Mouse (Mus musculus): Measurements from ENCODE around the gene Duoxa1. TPM values are rescaled to one million over a fixed set of nuclear protein-coding genes. Genes with fewer than 3 reads are reported as not detected.

Duoxa1 gene
- polyA plus RNA-seq, 1 experiment from 2014 or later: not detected

- Histone ChIP-seq H3K9ac (no peak overlapping the region), H3K4me1 (replicated peaks) (peaks cover 17% of the 10 kb centered on the region), H3K4me3 (no peak overlapping the region), H3K27ac (no peak overlapping the region), H3K27me3 (peaks cover 97% of the 10 kb centered on the region), H3K4me2 (no peak overlapping the region), H3K9me3 (replicated peaks) (no peaks in the 10 kb centered on the region), H3K36me3 (no peaks in the 10 kb centered on the region)
- ATAC-seq (replicated peaks; ENCODE audit: insufficient number of reproducible peaks, insufficient read depth, low FRiP score, low read depth): no peak
- 84% methylated on average over 6 of the region's 6 CpGs for WGBS
Measured at GRCm38 (mm10) chr2:122304544-122304943, 9.0 kb downstream of the Duoxa1 start.

GRCm38 (mm10) chr2:122302574-122303241 is 10.8 kb downstream of the Duoxa1 start:
- no peaks in the 10 kb centered on the region for H3K9me3 ChIP-seq (replicated peaks)
- 12% methylated on average over 9 of the region's 9 CpGs for WGBS
- no peak overlapping the region for H3K27ac ChIP-seq
- no peak overlapping the region for H3K4me3 ChIP-seq
- H3K36me3 ChIP-seq: no peaks in the 10 kb centered on the region
- peaks cover 34% of the 10 kb centered on the region for H3K4me1 ChIP-seq (replicated peaks)
- H3K9ac ChIP-seq: no peak overlapping the region
- peaks cover 99% of the 10 kb centered on the region for H3K27me3 ChIP-seq
- H3K4me2 ChIP-seq: no peak overlapping the region
- no peak for ATAC-seq (replicated peaks; ENCODE audit: insufficient number of reproducible peaks, insufficient read depth, low FRiP score, low read depth)

DNA sequence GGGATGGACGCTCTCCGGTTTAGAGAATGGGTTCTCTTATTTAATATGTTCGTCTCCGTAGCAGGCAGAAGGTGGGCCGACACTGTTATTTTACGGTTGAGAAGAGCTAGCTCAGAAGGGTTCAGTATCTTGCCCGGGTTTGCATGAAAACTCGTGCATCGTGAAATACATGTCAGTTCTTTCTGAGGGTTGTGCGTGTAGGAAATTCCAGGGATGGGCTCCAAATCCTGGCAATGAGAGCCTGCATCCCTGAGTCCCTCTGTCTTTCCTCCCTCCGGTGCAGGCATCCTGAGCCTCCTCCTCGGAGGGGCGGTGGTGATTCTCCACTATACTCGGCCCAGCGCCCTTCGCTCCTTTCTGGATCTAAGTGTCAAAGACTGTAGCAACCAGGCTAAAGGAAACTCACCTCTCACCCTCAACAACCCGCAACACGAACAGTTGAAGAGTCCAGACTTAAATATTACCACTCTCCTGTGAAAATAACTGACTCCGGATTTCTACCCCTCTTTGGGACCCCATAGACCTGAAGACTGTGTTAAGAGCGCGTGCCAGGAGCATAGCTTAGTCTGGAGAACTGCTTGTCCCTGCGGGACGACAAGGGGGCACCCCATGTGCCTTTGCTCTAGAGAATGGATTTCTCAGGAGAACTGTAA is 11.5 kb downstream of the Duoxa1 start:
- H3K9ac ChIP-seq: no peak overlapping the region
- peaks cover 99% of the 10 kb centered on the region for H3K27me3 ChIP-seq
- H3K9me3 ChIP-seq (replicated peaks): no peaks in the 10 kb centered on the region
- peaks cover 40% of the 10 kb centered on the region for H3K4me1 ChIP-seq (replicated peaks)
- H3K36me3 ChIP-seq: no peaks in the 10 kb centered on the region
- 11% methylated on average over 23 of the region's 23 CpGs for WGBS
- H3K27ac ChIP-seq: no peak overlapping the region
- ATAC-seq (replicated peaks; ENCODE audit: insufficient number of reproducible peaks, insufficient read depth, low FRiP score, low read depth): no peak
- H3K4me3 ChIP-seq: peak overlapping the region; percentile 45
- H3K4me2 ChIP-seq: peak overlapping the region; percentile 73

DNA sequence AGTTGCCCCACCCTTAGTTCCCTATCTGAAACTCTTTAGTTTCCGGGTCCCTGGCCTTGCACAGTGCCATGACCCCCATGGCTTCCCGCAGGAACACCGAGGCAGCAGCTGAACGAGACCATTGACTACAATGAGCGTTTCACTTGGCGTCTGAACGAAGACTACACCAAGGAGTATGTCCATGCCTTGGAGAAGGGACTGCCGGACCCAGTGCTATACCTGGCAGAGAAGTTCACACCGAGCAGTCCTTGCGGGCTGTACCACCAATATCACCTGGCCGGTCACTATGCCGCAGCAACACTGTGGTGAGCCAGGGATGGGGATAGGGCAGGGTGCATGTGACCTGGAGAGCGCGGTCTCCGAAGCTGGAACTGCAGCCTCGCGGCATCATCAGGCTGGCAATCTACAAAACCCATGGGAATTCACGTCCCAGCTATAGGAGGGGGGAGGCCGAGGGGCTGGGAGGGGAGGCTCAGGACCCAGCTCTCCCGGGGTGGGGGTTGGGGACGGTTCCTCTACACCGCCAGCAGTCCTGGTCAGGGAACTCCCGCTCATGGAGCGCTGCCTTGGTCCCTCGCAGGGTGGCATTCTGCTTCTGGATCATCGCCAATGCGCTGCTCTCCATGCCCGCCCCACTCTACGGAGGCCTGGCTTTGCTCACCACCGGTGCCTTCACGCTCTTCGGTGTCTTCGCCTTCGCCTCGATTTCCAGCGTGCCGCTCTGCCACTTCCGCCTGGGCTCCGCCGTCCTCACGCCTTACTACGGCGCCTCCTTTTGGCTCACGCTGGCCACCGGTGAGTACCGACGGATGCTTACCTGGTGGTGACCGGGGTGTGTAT is 12.2 kb downstream of the Duoxa1 start:
- 0 out of 2 replicates have a peak, but pooled peaks have one; percentile 27 for ATAC-seq (replicated peaks; ENCODE audit: insufficient number of reproducible peaks, insufficient read depth, low FRiP score, low read depth)
- H3K4me1 ChIP-seq (replicated peaks): peaks cover 40% of the 10 kb centered on the region
- H3K4me2 ChIP-seq: peak overlapping the region; percentile 73
- no peak overlapping the region for H3K27ac ChIP-seq
- H3K9me3 ChIP-seq (replicated peaks): no peaks in the 10 kb centered on the region
- 2% methylated on average over 48 of the region's 48 CpGs for WGBS
- peak overlapping the region; percentile 15; the same call in 1 of the 2 replicates for H3K9ac ChIP-seq
- peaks cover 99% of the 10 kb centered on the region for H3K27me3 ChIP-seq
- peak overlapping the region; percentile 45 for H3K4me3 ChIP-seq
- no peaks in the 10 kb centered on the region for H3K36me3 ChIP-seq

GRCm38 (mm10) chr2:122300656-122301020 is 12.9 kb downstream of the Duoxa1 start:
- Histone ChIP-seq H3K27me3 (peaks cover 100% of the 10 kb centered on the region), H3K4me1 (replicated peaks) (peaks cover 40% of the 10 kb centered on the region), H3K4me2 (peak overlapping the region; percentile 73), H3K9me3 (replicated peaks) (no peaks in the 10 kb centered on the region), H3K9ac (no peak overlapping the region), H3K27ac (no peak overlapping the region), H3K4me3 (peak overlapping the region; percentile 45), H3K36me3 (no peaks in the 10 kb centered on the region)
- 6% methylated on average over 14 of the region's 14 CpGs for WGBS
- no peak for ATAC-seq (replicated peaks; ENCODE audit: insufficient number of reproducible peaks, insufficient read depth, low FRiP score, low read depth)

- Histone ChIP-seq H3K4me2 (no peak overlapping the region), H3K27ac (no peak overlapping the region), H3K27me3 (peaks cover 100% of the 10 kb centered on the region), H3K4me1 (replicated peaks) (peaks cover 40% of the 10 kb centered on the region), H3K36me3 (no peaks in the 10 kb centered on the region), H3K4me3 (no peak overlapping the region), H3K9me3 (replicated peaks) (no peaks in the 10 kb centered on the region), H3K9ac (no peak overlapping the region)
- WGBS: 15% methylated on average over 14 of the region's 14 CpGs
- ATAC-seq (replicated peaks; ENCODE audit: insufficient number of reproducible peaks, insufficient read depth, low FRiP score, low read depth): no peak
Measured at GRCm38 (mm10) chr2:122299911-122300655, 13.4 kb downstream of the Duoxa1 start.

- Histone ChIP-seq H3K9ac (no peak within 1 kb of the TSS), H3K27ac (no peak within 1 kb of the TSS), H3K4me3 (peak within 1 kb of the TSS; percentile 45), H3K4me2 (peak within 1 kb of the TSS; percentile 64), H3K9me3 (replicated peaks) (no peaks in the 10 kb centered on the region), H3K36me3 (no peaks in the 10 kb centered on the region), H3K27me3 (peaks cover 98% of the 10 kb centered on the region), H3K4me1 (replicated peaks) (peaks cover 40% of the 10 kb centered on the region)
- WGBS: 1% methylated on average over 43 of the region's 43 CpGs
- no peak for ATAC-seq (replicated peaks; ENCODE audit: insufficient number of reproducible peaks, insufficient read depth, low FRiP score, low read depth)
Measured at GRCm38 (mm10) chr2:122298596-122299490, 14.7 kb downstream of the Duoxa1 start, which contains the start of gene Duoxa2. TSS of gene Duoxa2 (plus strand) at chr2:122298900.

DNA sequence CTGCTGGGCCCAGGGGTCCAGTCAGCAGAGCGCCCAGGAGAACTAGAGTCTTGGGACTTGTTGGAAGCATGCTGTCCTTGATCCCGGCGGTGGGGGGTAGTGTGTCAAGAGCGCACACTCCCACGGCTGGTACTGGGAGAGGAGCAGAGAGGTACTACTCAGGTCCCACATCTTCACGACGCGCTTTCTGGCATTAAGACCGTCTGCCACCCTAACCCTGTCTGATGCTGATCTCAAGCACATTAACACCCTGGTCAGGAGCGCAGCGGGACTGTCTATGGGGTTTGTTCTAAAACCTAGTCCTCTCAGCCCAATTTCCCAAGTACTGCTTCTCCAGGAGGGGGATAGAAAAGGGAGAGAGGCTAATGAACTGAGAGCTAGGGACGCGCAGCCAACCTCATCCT is 15.4 kb downstream of the Duoxa1 start, which contains the start of gene Duox2:
Gene Duox2, minus strand, starts transcription at position 354 of the 404 bp plus-strand sequence.
- no peak for ATAC-seq (replicated peaks; ENCODE audit: insufficient number of reproducible peaks, insufficient read depth, low FRiP score, low read depth)
- Histone ChIP-seq H3K27ac (no peak within 1 kb of the TSS), H3K27me3 (peaks cover 98% of the 10 kb centered on the region), H3K4me1 (replicated peaks) (peaks cover 40% of the 10 kb centered on the region), H3K36me3 (no peaks in the 10 kb centered on the region), H3K9ac (no peak within 1 kb of the TSS), H3K9me3 (replicated peaks) (no peaks in the 10 kb centered on the region), H3K4me2 (peak within 1 kb of the TSS; percentile 64), H3K4me3 (peak within 1 kb of the TSS; percentile 45)
- 3% methylated on average over 13 of the region's 13 CpGs for WGBS

DNA sequence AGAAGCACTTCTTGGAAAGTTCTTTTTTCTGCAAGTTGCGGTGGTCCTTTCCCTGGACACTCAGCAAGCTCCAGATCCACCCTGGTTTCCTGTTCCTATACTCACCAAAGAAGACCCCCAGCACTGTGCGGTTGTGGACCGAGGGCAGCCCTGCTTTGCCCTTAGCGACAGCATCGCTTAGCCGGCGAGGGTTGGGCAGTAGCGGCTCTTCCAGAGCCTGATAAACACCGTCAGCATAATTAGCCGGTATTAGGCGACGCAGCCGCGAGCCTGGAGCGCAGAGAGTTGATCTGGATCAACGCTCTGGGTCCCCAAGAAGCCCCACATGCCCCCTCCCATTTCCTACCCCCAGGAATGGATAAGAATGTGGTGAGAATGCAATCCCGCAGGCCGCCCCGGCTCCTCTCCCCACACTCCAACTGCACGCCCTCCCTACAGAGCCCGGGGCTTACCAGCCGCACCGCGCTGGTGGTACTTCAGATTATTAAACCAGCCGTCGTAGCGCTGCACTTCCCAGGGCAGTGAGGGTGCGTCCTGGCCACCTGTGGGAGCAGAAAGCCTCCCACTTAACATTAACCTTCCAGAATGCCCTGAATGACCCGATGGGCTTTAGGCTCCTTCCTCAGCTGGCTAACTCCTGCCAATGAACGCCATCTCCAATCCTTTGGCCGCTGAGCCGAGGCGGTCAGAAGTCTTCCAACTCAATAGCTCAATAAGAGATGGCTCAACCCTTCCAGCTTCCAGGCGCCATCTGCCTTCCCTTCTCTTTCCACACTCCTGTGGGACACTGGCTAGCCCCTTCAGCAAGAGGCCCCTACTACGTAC is 16.0 kb downstream of the Duoxa1 start:
- ATAC-seq (replicated peaks; ENCODE audit: insufficient number of reproducible peaks, insufficient read depth, low FRiP score, low read depth): no peak
- peaks cover 92% of the 10 kb centered on the region for H3K27me3 ChIP-seq
- peak overlapping the region; percentile 64 for H3K4me2 ChIP-seq
- no peaks in the 10 kb centered on the region for H3K9me3 ChIP-seq (replicated peaks)
- peak overlapping the region; percentile 29 for H3K4me3 ChIP-seq
- peaks cover 40% of the 10 kb centered on the region for H3K4me1 ChIP-seq (replicated peaks)
- no peaks in the 10 kb centered on the region for H3K36me3 ChIP-seq
- WGBS: 2% methylated on average over 35 of the region's 35 CpGs
- no peak overlapping the region for H3K27ac ChIP-seq
- H3K9ac ChIP-seq: no peak overlapping the region
